Mouse (Mus musculus) thymus, postnatal 0 days (tissue): ENCODE results near the gene Slc35b1. TPM values are rescaled to one million over a fixed set of nuclear protein-coding genes. Genes with fewer than 3 reads are reported as not detected.

Source experiments
- DNase-seq: peaks from one replicate; pipeline ENCODE4 v3.0.0-alpha.2; 2015; ENCODE audit warnings: low spot score
- polyA plus RNA-seq: library from polyadenylated mRNA; unstranded; fragments of >200 nt; fragmentation: Nextera tagmentation; extraction: Ambion mirVana; gene quantifications from 2 replicates; pipeline ENCODE4 v1.2.1, GENCODE M21; 2015

Slc35b1 gene
- polyA plus RNA-seq, 1 experiment from 2014 or later, result 93.1 TPM

GRCm38 (mm10) chr11:95423505-95423904 lies 39.0 kb downstream of the Slc35b1 start:
- DNase-seq, result no peak

- no peak for DNase-seq
Measured at GRCm38 (mm10) chr11:95431344-95431743, 46.9 kb downstream of the Slc35b1 start.

- DNase-seq, result peak; percentile 33
Measured at GRCm38 (mm10) chr11:95432194-95432593, 47.7 kb downstream of the Slc35b1 start.

Other genes starting within 250 kb of the Slc35b1 start
- gene Dlx4, start 238.4 kb upstream of the Slc35b1 start, polyA plus RNA-seq, result 0.17 and 0.21 TPM in 2 replicates
- 0.21 and 0.27 TPM in 2 replicates for gene Tac4, start 123.2 kb upstream of the Slc35b1 start, polyA plus RNA-seq
- gene Kat7, start 74.4 kb upstream of the Slc35b1 start, polyA plus RNA-seq, result 56.8 and 57.9 TPM in 2 replicates
- 24.2 and 27.3 TPM in 2 replicates for gene Fam117a, start 47.7 kb upstream of the Slc35b1 start, polyA plus RNA-seq
- gene Spop, start 29.4 kb downstream of the Slc35b1 start, polyA plus RNA-seq, result 120 and 142 TPM in 2 replicates
- gene Nxph3, start 129.9 kb downstream of the Slc35b1 start, polyA plus RNA-seq, result 0.09 TPM in 1 of 2 replicates, not detected in the other
- 1.1 and 1.2 TPM in 2 replicates for gene Ngfr, start 203.0 kb downstream of the Slc35b1 start, polyA plus RNA-seq